Mouse (Mus musculus) intestine, embryonic 14.5 days (tissue): ENCODE results near the gene Fkbp5. TPM values are rescaled to one million over a fixed set of nuclear protein-coding genes. Genes with fewer than 3 reads are reported as not detected.

Source experiments
- ATAC-seq: fragments of 200-750 bp; cut with Nextera tagmentation; replicated peaks from 2 replicates; pipeline ENCODE4 v1.8.0; 2017; ENCODE audit warnings: low read depth, moderate number of reproducible peaks, moderate TSS enrichment, moderate library complexity; ENCODE audit not compliant: low FRiP score, low TSS enrichment
- DNase-seq: peaks from one replicate; pipeline ENCODE4 v3.0.0-alpha.2; 2018; ENCODE audit warnings: low spot score
- H3K27ac ChIP-seq: fragments of 300-500 bp; sonication (generic); 2 replicates; pipeline ENCODE4 v1.5.1; 2014; ENCODE audit warnings: low read depth, mild to moderate bottlenecking, control low read depth
- H3K27me3 ChIP-seq: fragments of 300-500 bp; sonication (generic); replicated peaks from 2 replicates; pipeline ENCODE4 v1.6.1; 2014; ENCODE audit warnings: low read length, control low read depth; ENCODE audit not compliant: control insufficient read depth, insufficient read depth
- H3K36me3 ChIP-seq: fragments of 300-500 bp; sonication (generic); 2 replicates; pipeline ENCODE4 v1.6.1; 2014; ENCODE audit warnings: low read length, control low read depth; ENCODE audit not compliant: control insufficient read depth, insufficient read depth
- H3K4me1 ChIP-seq: fragments of 300-500 bp; sonication (generic); replicated peaks from 2 replicates; pipeline ENCODE4 v1.6.1; 2014; ENCODE audit warnings: low read length, control low read depth, mixed read lengths; ENCODE audit not compliant: control insufficient read depth, insufficient read depth
- H3K4me2 ChIP-seq: fragments of 300-500 bp; sonication (generic); 2 replicates; pipeline ENCODE4 v1.6.1; 2014; ENCODE audit warnings: low read length
- H3K4me3 ChIP-seq: fragments of 300-500 bp; sonication (generic); 2 replicates; pipeline ENCODE4 v1.5.1; 2014; ENCODE audit warnings: low read depth, low read length, control low read depth, mixed read lengths
- H3K9ac ChIP-seq: fragments of 300-500 bp; sonication (generic); 2 replicates; pipeline ENCODE4 v1.6.1; 2014; ENCODE audit warnings: mild to moderate bottlenecking, low read length
- H3K9me3 ChIP-seq: fragments of 300-500 bp; sonication (generic); 2 replicates; pipeline ENCODE4 v1.6.1; 2016; ENCODE audit warnings: low read length, control low read depth; ENCODE audit not compliant: control insufficient read depth
- WGBS: fragments of 180-500 bp; shearing (Covaris S2); extraction: QIAGEN DNeasy Blood & Tissue Kit; methylation state at CpG from one replicate; pipeline ENCODE4 v1.1.7; 2014; 5-methylcytosine and 5-hydroxymethylcytosine counted together
- polyA plus RNA-seq: library from polyadenylated mRNA; unstranded; fragments of >200 nt; fragmentation: Nextera tagmentation; extraction: Ambion mirVana; gene quantifications from 2 replicates; pipeline ENCODE4 v1.2.1, GENCODE M21; 2014

The Fkbp5 gene
- polyA plus RNA-seq, 1 experiment from 2014 or later, result 8.7 TPM

GRCm38 (mm10) chr17:28470876-28471275 lies 46.5 kb downstream of the Fkbp5 start:
- ATAC-seq, result no peak
- no peaks in the 10 kb centered on the region for H3K9me3 ChIP-seq
- no peaks in the 10 kb centered on the region for H3K27me3 ChIP-seq
- 82% methylated on average over 6 of the region's 6 CpGs for WGBS
- no peak overlapping the region for H3K4me3 ChIP-seq
- no peak overlapping the region for H3K9ac ChIP-seq
- H3K27ac ChIP-seq, result no peak overlapping the region
- H3K4me2 ChIP-seq, result no peak overlapping the region
- H3K36me3 ChIP-seq, result no peaks in the 10 kb centered on the region
- DNase-seq, result no peak
- H3K4me1 ChIP-seq, result 0 out of 2 replicates have a peak, but pooled peaks cover 6% of the 10 kb centered on the region

GRCm38 (mm10) chr17:28467749-28468148 lies 49.6 kb downstream of the Fkbp5 start:
- Histone ChIP-seq H3K9me3 (no peaks in the 10 kb centered on the region), H3K9ac (no peak overlapping the region), H3K27me3 (no peaks in the 10 kb centered on the region), H3K27ac (no peak overlapping the region; the same call in 1 of the 2 replicates), H3K4me3 (no peak overlapping the region), H3K4me2 (0 out of 2 replicates have a peak overlapping the region, but pooled peaks have one; percentile 21), H3K4me1 (0 out of 2 replicates have a peak, but pooled peaks cover 6% of the 10 kb centered on the region), H3K36me3 (no peaks in the 10 kb centered on the region)
- 41% methylated on average over 11 of the region's 11 CpGs for WGBS
- no peak for DNase-seq
- ATAC-seq, result no peak

- 0 out of 2 replicates have a peak, but pooled peaks cover 6% of the 10 kb centered on the region for H3K4me1 ChIP-seq
- no peak overlapping the region for H3K9ac ChIP-seq
- 82% methylated on average over 4 of the region's 4 CpGs for WGBS
- H3K4me3 ChIP-seq, result no peak overlapping the region
- H3K9me3 ChIP-seq, result no peaks in the 10 kb centered on the region
- no peaks in the 10 kb centered on the region for H3K27me3 ChIP-seq
- ATAC-seq (no peak), DNase-seq (no peak)
- no peak overlapping the region for H3K4me2 ChIP-seq
- no peak overlapping the region for H3K27ac ChIP-seq
- H3K36me3 ChIP-seq, result no peaks in the 10 kb centered on the region
Observed at GRCm38 (mm10) chr17:28465968-28466367, 51.4 kb downstream of the Fkbp5 start.

GRCm38 (mm10) chr17:28463701-28464443 lies 53.5 kb downstream of the Fkbp5 start:
- no peak overlapping the region for H3K9ac ChIP-seq
- H3K4me2 ChIP-seq, result no peak overlapping the region
- no peaks in the 10 kb centered on the region for H3K27me3 ChIP-seq
- no peak overlapping the region for H3K27ac ChIP-seq
- H3K4me1 ChIP-seq, result 0 out of 2 replicates have a peak, but pooled peaks cover 6% of the 10 kb centered on the region
- no peak overlapping the region for H3K4me3 ChIP-seq
- H3K36me3 ChIP-seq, result no peaks in the 10 kb centered on the region
- H3K9me3 ChIP-seq, result no peaks in the 10 kb centered on the region
- DNase-seq (no peak), ATAC-seq (no peak)
- 80% methylated on average over 7 of the region's 7 CpGs for WGBS

GRCm38 (mm10) chr17:28460388-28460787 lies 56.9 kb downstream of the Fkbp5 start:
- H3K27me3 ChIP-seq, result no peaks in the 10 kb centered on the region

GRCm38 (mm10) chr17:28455098-28455497 lies 62.2 kb downstream of the Fkbp5 start:
- no peak for ATAC-seq
- H3K9me3 ChIP-seq, result no peaks in the 10 kb centered on the region
- no peaks in the 10 kb centered on the region for H3K27me3 ChIP-seq
- no peak for DNase-seq
- 64% methylated on average over 4 of the region's 4 CpGs for WGBS
- no peak overlapping the region for H3K4me3 ChIP-seq
- no peak overlapping the region for H3K27ac ChIP-seq
- H3K4me1 ChIP-seq, result peaks cover 5% of the 10 kb centered on the region
- H3K9ac ChIP-seq, result no peak overlapping the region
- no peaks in the 10 kb centered on the region for H3K36me3 ChIP-seq
- H3K4me2 ChIP-seq, result no peak overlapping the region

More at GRCm38 (mm10) chr17:28460388-28460787, 56.9 kb downstream of the Fkbp5 start:
- Histone ChIP-seq H3K36me3 (no peaks in the 10 kb centered on the region), H3K9me3 (no peaks in the 10 kb centered on the region), H3K4me1 (no peaks in the 10 kb centered on the region), H3K27ac (no peak overlapping the region), H3K4me3 (no peak overlapping the region), H3K4me2 (no peak overlapping the region), H3K9ac (no peak overlapping the region)
- 95% methylated on average over 1 of the region's 1 CpGs for WGBS
- ATAC-seq (no peak), DNase-seq (no peak)

GRCm38 (mm10) chr17:28452889-28453288 lies 64.4 kb downstream of the Fkbp5 start:
- 43% methylated on average over 6 of the region's 6 CpGs for WGBS
- no peak overlapping the region for H3K9ac ChIP-seq

GRCm38 (mm10) chr17:28451914-28452313 lies 65.4 kb downstream of the Fkbp5 start:
- Histone ChIP-seq H3K4me3 (no peak overlapping the region), H3K27ac (0 out of 2 replicates have a peak overlapping the region, but pooled peaks have one; percentile 27), H3K4me2 (no peak overlapping the region), H3K9ac (no peak overlapping the region), H3K36me3 (no peaks in the 10 kb centered on the region), H3K27me3 (no peaks in the 10 kb centered on the region), H3K4me1 (peaks cover 5% of the 10 kb centered on the region), H3K9me3 (no peaks in the 10 kb centered on the region)
- ATAC-seq (no peak), DNase-seq (no peak)
- 89% methylated on average over 3 of the region's 3 CpGs for WGBS

More at GRCm38 (mm10) chr17:28452889-28453288, 64.4 kb downstream of the Fkbp5 start:
- no peak for ATAC-seq
- Histone ChIP-seq H3K27me3 (no peaks in the 10 kb centered on the region), H3K36me3 (no peaks in the 10 kb centered on the region), H3K4me1 (peaks cover 5% of the 10 kb centered on the region), H3K9me3 (no peaks in the 10 kb centered on the region), H3K4me3 (no peak overlapping the region), H3K4me2 (no peak overlapping the region), H3K27ac (no peak overlapping the region)
- DNase-seq, result no peak

GRCm38 (mm10) chr17:28451487-28451886 lies 65.8 kb downstream of the Fkbp5 start:
- no peak overlapping the region for H3K9ac ChIP-seq
- no peak overlapping the region for H3K4me2 ChIP-seq
- H3K4me1 ChIP-seq, result peaks cover 5% of the 10 kb centered on the region
- H3K27ac ChIP-seq, result no peak overlapping the region
- no peaks in the 10 kb centered on the region for H3K36me3 ChIP-seq
- WGBS, result 90% methylated on average over 5 of the region's 5 CpGs
- ATAC-seq (no peak), DNase-seq (no peak)
- H3K27me3 ChIP-seq, result no peaks in the 10 kb centered on the region
- no peak overlapping the region for H3K4me3 ChIP-seq
- H3K9me3 ChIP-seq, result no peaks in the 10 kb centered on the region
